Mouse (Mus musculus): ENCODE measurements around the gene Isg20l2.

GRCm38 (mm10) chr3:87910573-87911141 is 19.5 kb upstream of the Isg20l2 start:
- TF ChIP-seq CTCF (conservative IDR thresholded peaks at IDR 0.05; ENCODE audit: insufficient read depth, insufficient read length, low read depth, low read length), result no peak
- TF ChIP-seq POLR2A (IDR thresholded peaks at IDR 0.05; ENCODE audit: low read depth, low read length), result no peak
